Mouse (Mus musculus): Measurements from ENCODE around the gene Tmem121b. TPM values are rescaled to one million over a fixed set of nuclear protein-coding genes. Genes with fewer than 3 reads are reported as not detected.
A peak's percentile ranks its signal among the peaks of the same experiment; 100 is the strongest.

Tmem121b gene
- polyA plus RNA-seq, 1 experiment from 2014 or later: 0.04 TPM

- WGBS: 71% methylated on average over 8 of the region's 8 CpGs
- DNase-seq (ENCODE audit: low spot score): no peak
- Histone ChIP-seq H3K9me3 (ENCODE audit: control insufficient read depth, low read length) (no peaks in the 10 kb centered on the region), H3K4me2 (ENCODE audit: low read depth, low read length) (no peak overlapping the region), H3K4me3 (ENCODE audit: low read depth, low read length) (no peak overlapping the region), H3K9ac (ENCODE audit: low read depth, low read length) (no peak overlapping the region), H3K4me1 (ENCODE audit: control insufficient read depth, insufficient read depth, low read length) (peaks cover 21% of the 10 kb centered on the region), H3K27ac (replicated peaks; ENCODE audit: low read depth, low read length) (no peak overlapping the region), H3K36me3 (ENCODE audit: control insufficient read depth, insufficient read depth, low read length) (0 out of 2 replicates have a peak, but pooled peaks cover 7% of the 10 kb centered on the region), H3K27me3 (replicated peaks; ENCODE audit: control insufficient read depth, insufficient read depth, low read length) (no peaks in the 10 kb centered on the region)
- ATAC-seq (ENCODE audit: low read depth): no peak
Observed at GRCm38 (mm10) chr6:120475288-120475687, 18.3 kb downstream of the Tmem121b start.

- Histone ChIP-seq H3K4me2 (ENCODE audit: low read depth, low read length) (no peak overlapping the region), H3K4me3 (ENCODE audit: low read depth, low read length) (no peak overlapping the region), H3K27me3 (replicated peaks; ENCODE audit: control insufficient read depth, insufficient read depth, low read length) (no peaks in the 10 kb centered on the region), H3K27ac (replicated peaks; ENCODE audit: low read depth, low read length) (no peak overlapping the region), H3K9me3 (ENCODE audit: control insufficient read depth, low read length) (no peaks in the 10 kb centered on the region), H3K36me3 (ENCODE audit: control insufficient read depth, insufficient read depth, low read length) (0 out of 2 replicates have a peak, but pooled peaks cover 4% of the 10 kb centered on the region), H3K4me1 (ENCODE audit: control insufficient read depth, insufficient read depth, low read length) (peaks cover 21% of the 10 kb centered on the region), H3K9ac (ENCODE audit: low read depth, low read length) (no peak overlapping the region)
- DNase-seq (ENCODE audit: low spot score): peak; percentile 51
- ATAC-seq (ENCODE audit: low read depth): peak; percentile 10; the same call in 1 of the 2 replicates
- WGBS: 29% methylated on average over 5 of the region's 5 CpGs
Observed at GRCm38 (mm10) chr6:120473427-120473826, 20.2 kb downstream of the Tmem121b start.

GRCm38 (mm10) chr6:120472455-120473140, 21.0 kb downstream of the Tmem121b start:
- H3K4me3 ChIP-seq (ENCODE audit: low read depth, low read length): no peak overlapping the region
- H3K9me3 ChIP-seq (ENCODE audit: control insufficient read depth, low read length): no peaks in the 10 kb centered on the region
- H3K4me1 ChIP-seq (ENCODE audit: control insufficient read depth, insufficient read depth, low read length): peaks cover 21% of the 10 kb centered on the region
- no peak overlapping the region for H3K4me2 ChIP-seq (ENCODE audit: low read depth, low read length)
- no peaks in the 10 kb centered on the region for H3K36me3 ChIP-seq (ENCODE audit: control insufficient read depth, insufficient read depth, low read length)
- 23% methylated on average over 8 of the region's 8 CpGs for WGBS
- no peak overlapping the region for H3K9ac ChIP-seq (ENCODE audit: low read depth, low read length)
- ATAC-seq (ENCODE audit: low read depth): peak; percentile 21; the same call in 1 of the 2 replicates
- no peak overlapping the region; the same call in 1 of the 2 replicates for H3K27ac ChIP-seq (replicated peaks; ENCODE audit: low read depth, low read length)
- no peaks in the 10 kb centered on the region for H3K27me3 ChIP-seq (replicated peaks; ENCODE audit: control insufficient read depth, insufficient read depth, low read length)
- DNase-seq (ENCODE audit: low spot score): no peak

- Histone ChIP-seq H3K4me3 (ENCODE audit: low read depth, low read length) (no peak overlapping the region), H3K4me2 (ENCODE audit: low read depth, low read length) (no peak overlapping the region), H3K9me3 (ENCODE audit: control insufficient read depth, low read length) (no peaks in the 10 kb centered on the region), H3K36me3 (ENCODE audit: control insufficient read depth, insufficient read depth, low read length) (no peaks in the 10 kb centered on the region), H3K27me3 (replicated peaks; ENCODE audit: control insufficient read depth, insufficient read depth, low read length) (no peaks in the 10 kb centered on the region), H3K4me1 (ENCODE audit: control insufficient read depth, insufficient read depth, low read length) (peaks cover 21% of the 10 kb centered on the region), H3K9ac (ENCODE audit: low read depth, low read length) (no peak overlapping the region), H3K27ac (replicated peaks; ENCODE audit: low read depth, low read length) (no peak overlapping the region; the same call in none of the 2 replicates)
- ATAC-seq (ENCODE audit: low read depth) (peak; percentile 71), DNase-seq (ENCODE audit: low spot score) (no peak)
- WGBS: 10% methylated on average over 5 of the region's 5 CpGs
Observed at GRCm38 (mm10) chr6:120471991-120472441, 21.6 kb downstream of the Tmem121b start.

- Histone ChIP-seq H3K4me2 (ENCODE audit: low read depth, low read length) (no peak overlapping the region), H3K9ac (ENCODE audit: low read depth, low read length) (no peak overlapping the region), H3K27me3 (replicated peaks; ENCODE audit: control insufficient read depth, insufficient read depth, low read length) (no peaks in the 10 kb centered on the region), H3K4me1 (ENCODE audit: control insufficient read depth, insufficient read depth, low read length) (peaks cover 21% of the 10 kb centered on the region), H3K9me3 (ENCODE audit: control insufficient read depth, low read length) (no peaks in the 10 kb centered on the region), H3K27ac (replicated peaks; ENCODE audit: low read depth, low read length) (no peak overlapping the region), H3K4me3 (ENCODE audit: low read depth, low read length) (no peak overlapping the region), H3K36me3 (ENCODE audit: control insufficient read depth, insufficient read depth, low read length) (no peaks in the 10 kb centered on the region)
- DNase-seq (ENCODE audit: low spot score) (no peak), ATAC-seq (ENCODE audit: low read depth) (no peak)
- WGBS: 74% methylated on average over 1 of the region's 1 CpGs
Observed at GRCm38 (mm10) chr6:120470666-120471065, 22.9 kb downstream of the Tmem121b start.

- no peak overlapping the region for H3K27ac ChIP-seq (replicated peaks; ENCODE audit: low read depth, low read length)
- DNase-seq (ENCODE audit: low spot score): no peak
Observed at GRCm38 (mm10) chr6:120469770-120470169, 23.8 kb downstream of the Tmem121b start.

GRCm38 (mm10) chr6:120469268-120469667, 24.3 kb downstream of the Tmem121b start:
- Histone ChIP-seq H3K4me3 (ENCODE audit: low read depth, low read length) (no peak overlapping the region), H3K4me1 (ENCODE audit: control insufficient read depth, insufficient read depth, low read length) (peaks cover 22% of the 10 kb centered on the region), H3K36me3 (ENCODE audit: control insufficient read depth, insufficient read depth, low read length) (no peaks in the 10 kb centered on the region), H3K9me3 (ENCODE audit: control insufficient read depth, low read length) (no peaks in the 10 kb centered on the region), H3K9ac (ENCODE audit: low read depth, low read length) (no peak overlapping the region), H3K27me3 (replicated peaks; ENCODE audit: control insufficient read depth, insufficient read depth, low read length) (peaks cover 6% of the 10 kb centered on the region; the same call in 1 of the 2 replicates), H3K27ac (replicated peaks; ENCODE audit: low read depth, low read length) (no peak overlapping the region), H3K4me2 (ENCODE audit: low read depth, low read length) (no peak overlapping the region)
- WGBS: 71% methylated on average over 3 of the region's 3 CpGs
- DNase-seq (ENCODE audit: low spot score) (no peak), ATAC-seq (ENCODE audit: low read depth) (no peak)

More at GRCm38 (mm10) chr6:120469770-120470169, 23.8 kb downstream of the Tmem121b start:
- Histone ChIP-seq H3K4me1 (ENCODE audit: control insufficient read depth, insufficient read depth, low read length) (peaks cover 21% of the 10 kb centered on the region), H3K36me3 (ENCODE audit: control insufficient read depth, insufficient read depth, low read length) (no peaks in the 10 kb centered on the region), H3K9me3 (ENCODE audit: control insufficient read depth, low read length) (no peaks in the 10 kb centered on the region), H3K4me2 (ENCODE audit: low read depth, low read length) (no peak overlapping the region), H3K4me3 (ENCODE audit: low read depth, low read length) (no peak overlapping the region), H3K27me3 (replicated peaks; ENCODE audit: control insufficient read depth, insufficient read depth, low read length) (peaks cover under 1% of the 10 kb centered on the region; the same call in 1 of the 2 replicates), H3K9ac (ENCODE audit: low read depth, low read length) (no peak overlapping the region)
- ATAC-seq (ENCODE audit: low read depth): no peak

- ATAC-seq (ENCODE audit: low read depth): no peak
- H3K9me3 ChIP-seq (ENCODE audit: control insufficient read depth, low read length): no peaks in the 10 kb centered on the region
Observed at GRCm38 (mm10) chr6:120468259-120468658, 25.3 kb downstream of the Tmem121b start.

More at GRCm38 (mm10) chr6:120468259-120468658, 25.3 kb downstream of the Tmem121b start:
- Histone ChIP-seq H3K9ac (ENCODE audit: low read depth, low read length) (no peak overlapping the region), H3K27ac (replicated peaks; ENCODE audit: low read depth, low read length) (no peak overlapping the region), H3K4me2 (ENCODE audit: low read depth, low read length) (no peak overlapping the region), H3K4me1 (ENCODE audit: control insufficient read depth, insufficient read depth, low read length) (peaks cover 25% of the 10 kb centered on the region), H3K36me3 (ENCODE audit: control insufficient read depth, insufficient read depth, low read length) (no peaks in the 10 kb centered on the region), H3K27me3 (replicated peaks; ENCODE audit: control insufficient read depth, insufficient read depth, low read length) (peaks cover 16% of the 10 kb centered on the region), H3K4me3 (ENCODE audit: low read depth, low read length) (no peak overlapping the region)
- DNase-seq (ENCODE audit: low spot score): no peak
- 91% methylated on average over 4 of the region's 4 CpGs for WGBS
